Mouse (Mus musculus): ENCODE measurements around the gene Olfr55.
"Not testable (repeated sequence)": the region's sequence is repeated elsewhere in the genome, so short reads cannot be mapped to it uniquely, and the experiment has no call there.

The Olfr55 gene

DNA sequence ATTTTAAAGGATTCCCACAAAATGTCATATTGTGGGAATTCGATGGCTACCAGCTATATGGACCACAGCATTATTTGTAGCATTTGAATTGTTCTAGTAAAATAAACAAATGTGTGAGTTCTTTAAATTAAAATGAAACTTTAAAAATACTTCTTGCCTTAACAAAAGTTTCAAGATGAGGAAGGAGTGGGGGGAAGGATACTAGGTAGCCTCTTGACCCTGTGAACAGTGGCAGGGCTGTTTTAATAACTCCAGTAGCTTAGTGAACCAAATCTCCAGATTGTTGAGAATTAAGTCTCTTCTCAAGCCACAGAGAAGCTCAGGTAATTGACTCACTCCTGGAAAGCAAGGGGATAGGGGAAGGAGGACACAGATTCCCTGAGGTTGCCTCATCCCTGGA, at the start of gene Olfr55:
TSS of gene Olfr55 (plus strand) at position 301 of the 400 bp plus-strand sequence.
- not testable (repeated sequence) for DNase-seq (ENCODE audit: low spot score in 2 of 2)

DNA sequence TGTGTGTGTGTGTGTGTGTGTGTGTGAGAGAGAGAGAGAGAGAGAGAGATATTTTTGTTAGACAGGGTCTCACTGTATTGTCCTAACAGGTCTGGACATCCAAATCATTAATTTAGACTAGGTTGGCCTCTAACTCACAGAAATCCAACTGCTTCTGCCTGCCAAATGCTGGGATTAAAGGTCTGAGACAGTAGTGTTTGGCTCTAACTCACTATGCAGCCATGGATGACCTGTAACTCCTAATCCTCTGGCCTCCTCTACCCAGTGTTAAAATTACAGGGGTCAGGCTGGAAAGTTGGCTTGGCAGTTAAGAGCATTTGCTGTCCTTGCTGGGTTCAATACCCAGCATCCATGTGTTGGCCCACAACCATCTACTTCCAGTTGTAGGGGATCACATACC, 43.7 kb upstream of the Olfr55 start:
- DNase-seq (ENCODE audit: low spot score in 2 of 2), result no peak

- DNase-seq (ENCODE audit: low spot score in 2 of 2), result peak in 1 of 2 experiments; percentile 3
These were observed 42.0 kb upstream of the Olfr55 start for GRCm38 (mm10) chr17:33126257-33126656.

DNA sequence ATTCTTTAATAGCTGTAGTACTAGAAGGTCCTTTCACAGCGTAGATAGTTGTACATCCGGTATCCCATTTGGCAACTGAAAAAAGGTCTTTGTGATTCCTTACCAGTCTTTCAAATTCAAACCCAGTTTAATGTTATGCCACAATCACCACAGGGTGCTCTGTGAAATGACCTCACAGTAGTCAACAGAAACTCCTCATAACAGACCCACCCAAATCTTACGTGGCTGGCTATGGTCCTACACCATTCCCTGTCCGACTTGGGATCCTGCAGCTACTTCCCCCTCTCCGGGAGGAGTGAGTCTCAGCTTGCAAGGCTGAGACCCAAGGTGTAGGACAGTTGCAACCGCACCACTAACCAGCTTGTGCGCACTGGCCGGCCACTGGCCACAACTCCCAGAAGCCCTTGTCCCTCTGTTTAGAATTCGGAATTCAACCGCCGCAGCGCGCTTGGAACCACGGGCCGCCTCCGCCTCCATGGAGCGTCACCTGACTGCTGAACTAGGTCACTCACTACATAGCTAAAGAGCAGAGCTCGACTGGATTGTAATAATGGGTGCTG, 28.9 kb upstream of the Olfr55 start, which contains the start of gene Morc2b:
TSS of gene Morc2b (minus strand) at position 423 of the 560 bp plus-strand sequence.
- no peak for DNase-seq (ENCODE audit: low spot score in 2 of 2)

GRCm38 (mm10) chr17:33191002-33191401, 22.8 kb downstream of the Olfr55 start, which contains the start of gene Olfr239:
Gene Olfr239, plus strand, starts transcription at chr17:33191302.
- DNase-seq (ENCODE audit: low spot score in 2 of 2), result not testable (repeated sequence)

- DNase-seq (ENCODE audit: low spot score in 2 of 2), result no peak
These were observed 53.3 kb downstream of the Olfr55 start, which contains the start of gene Olfr1564 for GRCm38 (mm10) chr17:33221590-33221989. Gene Olfr1564, minus strand, starts transcription at chr17:33221690.
